Mouse (Mus musculus) heart, adult 9 months (tissue): ENCODE results near the gene Gck.

ENCODE experiments used
- DNase-seq, 2 experiments: peaks; one replicate each; pipeline ENCODE4 v3.0.0; 2022; ENCODE audit warnings: low spot score in 2 of 2

Gene Gck

GRCm38 (mm10) chr11:5949586-5950352, at the start of gene Gck:
Gene Gck (minus strand): TSS chr11:5950081.
- no peak for DNase-seq

- DNase-seq: no peak
These were observed 48.6 kb upstream of the Gck start for GRCm38 (mm10) chr11:5998472-5998871.

GRCm38 (mm10) chr11:5995989-5996388, 46.1 kb upstream of the Gck start:
- peak; percentile 75 to 85 for DNase-seq

- no peak for DNase-seq
These were observed 45.0 kb upstream of the Gck start for GRCm38 (mm10) chr11:5994880-5995279.

GRCm38 (mm10) chr11:5994212-5994611, 44.3 kb upstream of the Gck start:
- no peak for DNase-seq

GRCm38 (mm10) chr11:5990910-5991309, 41.0 kb upstream of the Gck start:
- no peak for DNase-seq

GRCm38 (mm10) chr11:5989954-5990593, 40.2 kb upstream of the Gck start:
- DNase-seq: no peak

- no peak for DNase-seq
These were observed 38.2 kb upstream of the Gck start for GRCm38 (mm10) chr11:5988126-5988525.

GRCm38 (mm10) chr11:5983629-5984028, 33.7 kb upstream of the Gck start:
- no peak for DNase-seq

GRCm38 (mm10) chr11:5981323-5981722, 31.4 kb upstream of the Gck start:
- DNase-seq: no peak

- no peak for DNase-seq
These were observed 30.7 kb upstream of the Gck start for GRCm38 (mm10) chr11:5980561-5980960.

GRCm38 (mm10) chr11:5980108-5980507, 30.2 kb upstream of the Gck start:
- no peak for DNase-seq

GRCm38 (mm10) chr11:5979088-5979487, 29.2 kb upstream of the Gck start:
- DNase-seq: no peak

GRCm38 (mm10) chr11:5976106-5976505, 26.2 kb upstream of the Gck start:
- DNase-seq: no peak

- no peak for DNase-seq
These were observed 25.2 kb upstream of the Gck start for GRCm38 (mm10) chr11:5975068-5975467.

GRCm38 (mm10) chr11:5974053-5974452, 24.2 kb upstream of the Gck start:
- DNase-seq: no peak

- DNase-seq: no peak
These were observed 23.3 kb upstream of the Gck start for GRCm38 (mm10) chr11:5973151-5973550.

- no peak for DNase-seq
These were observed 21.3 kb upstream of the Gck start for GRCm38 (mm10) chr11:5971202-5971601.

- no peak for DNase-seq
These were observed 18.3 kb upstream of the Gck start for GRCm38 (mm10) chr11:5968223-5968622.

GRCm38 (mm10) chr11:5966751-5967150, 16.9 kb upstream of the Gck start:
- DNase-seq: no peak

- DNase-seq: no peak
These were observed 16.0 kb upstream of the Gck start for GRCm38 (mm10) chr11:5965865-5966264.

GRCm38 (mm10) chr11:5960051-5960450, 10.2 kb upstream of the Gck start:
- no peak for DNase-seq

- DNase-seq: peak; percentile 96 to 97
These were observed 5.8 kb upstream of the Gck start, which contains the start of gene Ykt6 for GRCm38 (mm10) chr11:5955546-5956276. Gene Ykt6 (plus strand): TSS chr11:5955693.
